Mouse (Mus musculus) heart, postnatal 0 days (tissue): ENCODE results near the gene Acox2.

Experiments used
- CTCF ChIP-seq: IDR thresholded peaks from 2 replicates; pipeline ENCODE4 v1.5.1; 2016; ENCODE audit warnings: antibody characterized with exemption, control low read depth, low read depth
- EP300 ChIP-seq: IDR thresholded peaks from 2 replicates; pipeline ENCODE4 v1.6.1; 2016; ENCODE audit warnings: antibody characterized with exemption, low read depth

DNA sequence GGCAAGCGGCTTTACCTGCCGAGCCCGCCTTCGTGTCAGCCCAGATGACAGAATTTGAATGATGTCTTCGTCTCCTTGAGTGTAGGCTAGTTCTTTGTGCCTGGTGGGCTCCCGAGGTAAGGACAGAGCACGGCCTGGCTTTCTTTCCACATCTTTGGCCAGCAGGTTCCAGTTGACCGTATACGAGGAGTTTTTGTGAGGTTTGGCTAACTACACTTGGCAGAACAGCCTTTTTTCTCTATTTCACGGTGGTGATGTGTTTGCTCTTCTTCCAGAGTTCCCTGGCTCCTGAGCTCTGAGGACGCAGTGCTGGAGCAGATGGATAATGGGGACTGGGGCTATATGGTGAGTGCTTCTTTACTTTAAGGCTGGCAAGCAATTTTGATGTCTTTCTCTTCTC, 39.3 kb downstream of the Acox2 start:
- TF ChIP-seq CTCF = no peak
- TF ChIP-seq EP300 = no peak
